Mouse (Mus musculus): ENCODE data around the gene Kcnv2. TPM values are rescaled to one million over a fixed set of nuclear protein-coding genes. Genes with fewer than 3 reads are reported as not detected.
A peak's percentile ranks its signal among the peaks of the same experiment; 100 is the strongest.

Gene Kcnv2
- total RNA-seq, 2 experiments from 2014 or later = 3.6 to 6.0 TPM

GRCm38 (mm10) chr19:27364521-27364931 lies 42.1 kb downstream of the Kcnv2 start:
- peak; percentile 67 to 73 for DNase-seq

- DNase-seq = no peak
These were observed 43.8 kb downstream of the Kcnv2 start for GRCm38 (mm10) chr19:27366113-27366746.

- no peak for DNase-seq
These were observed 47.2 kb downstream of the Kcnv2 start for GRCm38 (mm10) chr19:27369461-27370135.

- DNase-seq = no peak
These were observed 47.8 kb downstream of the Kcnv2 start for GRCm38 (mm10) chr19:27370174-27370573.

- DNase-seq = no peak
These were observed 48.4 kb downstream of the Kcnv2 start for GRCm38 (mm10) chr19:27370784-27371183.

GRCm38 (mm10) chr19:27379712-27380401 lies 57.5 kb downstream of the Kcnv2 start:
- no peak for DNase-seq

- peak; percentile 11 to 40 for DNase-seq
These were observed 59.7 kb downstream of the Kcnv2 start for GRCm38 (mm10) chr19:27382131-27382530.

- no peak for DNase-seq
These were observed 60.9 kb downstream of the Kcnv2 start for GRCm38 (mm10) chr19:27383266-27383665.

- DNase-seq = no peak
These were observed 62.9 kb downstream of the Kcnv2 start for GRCm38 (mm10) chr19:27385304-27385703.

Other genes with a start within 250 kb of the Kcnv2 start
- gene Vldlr, start 106.1 kb upstream of the Kcnv2 start, total RNA-seq (2021) = 100 to 1,000 TPM; 240 to 245 TPM
- 10 to 100 TPM; 32.0 to 34.1 TPM for gene Pum3, start 107.2 kb downstream of the Kcnv2 start, total RNA-seq (2021)

Data from heart, adult 18-20 months (tissue).